Mouse (Mus musculus) hindbrain, postnatal 0 days (tissue): ENCODE measurements around the gene Il17ra. TPM values are rescaled to one million over a fixed set of nuclear protein-coding genes. Genes with fewer than 3 reads are reported as not detected.

ENCODE experiments used
- ATAC-seq: fragments of 200-750 bp; cut with Nextera tagmentation; 2 replicates; pipeline ENCODE4 v1.8.0; 2017; ENCODE audit warnings: mild to moderate bottlenecking, moderate TSS enrichment, moderate library complexity
- DNase-seq: peaks from one replicate; pipeline ENCODE4 v3.0.0-alpha.2; 2015; ENCODE audit warnings: low spot score
- H3K27ac ChIP-seq: fragments of 300-500 bp; sonication (generic); 2 replicates; pipeline ENCODE4 v1.5.1; 2014; ENCODE audit warnings: mild to moderate bottlenecking
- H3K27me3 ChIP-seq: fragments of 300-500 bp; sonication (generic); 2 replicates; pipeline ENCODE4 v1.6.1; 2014; ENCODE audit warnings: low read length, mixed read lengths; ENCODE audit not compliant: insufficient read depth
- H3K36me3 ChIP-seq: fragments of 300-500 bp; sonication (generic); 2 replicates; pipeline ENCODE4 v1.6.1; 2014; ENCODE audit warnings: low read length, mixed read lengths; ENCODE audit not compliant: insufficient read depth
- H3K4me1 ChIP-seq: fragments of 300-500 bp; sonication (generic); 2 replicates; pipeline ENCODE4 v1.6.1; 2014; ENCODE audit warnings: antibody characterized with exemption, low read length, mixed read lengths; ENCODE audit not compliant: insufficient read depth
- H3K4me2 ChIP-seq: fragments of 300-500 bp; sonication (generic); 2 replicates; pipeline ENCODE4 v1.6.1; 2014; ENCODE audit warnings: low read depth, mild to moderate bottlenecking, low read length, moderate library complexity, mixed read lengths
- H3K4me3 ChIP-seq: fragments of 300-500 bp; sonication (generic); 2 replicates; pipeline ENCODE4 v1.5.1; 2014; ENCODE audit warnings: low read length
- H3K9ac ChIP-seq: fragments of 300-500 bp; sonication (generic); replicated peaks from 2 replicates; pipeline ENCODE4 v1.6.1; 2014; ENCODE audit warnings: mild to moderate bottlenecking, low read length, moderate library complexity, mixed read lengths
- H3K9me3 ChIP-seq: fragments of 300-500 bp; sonication (generic); 2 replicates; pipeline ENCODE4 v1.6.1; 2016; ENCODE audit warnings: low read length, mixed read lengths
- CTCF ChIP-seq: IDR thresholded peaks from 2 replicates; pipeline ENCODE4 v1.5.1; 2016; ENCODE audit warnings: antibody characterized with exemption, control low read depth, low read depth
- whole genome bisulfite sequencing: fragments of 180-500 bp; shearing (Covaris S2); extraction: QIAGEN DNeasy Blood & Tissue Kit; methylation state at CpG from one replicate; pipeline ENCODE4 v1.1.7; 2014; 5-methylcytosine and 5-hydroxymethylcytosine counted together
- polyA plus RNA-seq: library from polyadenylated mRNA; unstranded; fragments of >200 nt; fragmentation: Nextera tagmentation; extraction: Ambion mirVana; gene quantifications from 2 replicates; pipeline ENCODE4 v1.2.1, GENCODE M21; 2015
- total RNA-seq: library from RNA; depleted of rRNA; stranded (reverse); fragments of >200 nt; gene quantifications from 2 replicates; pipeline ENCODE4 v1.2.3, GENCODE M21; 2014

Gene Il17ra
- total and polyA plus RNA-seq, 2 experiments from 2014 or later = 5.8 to 10.6 TPM

DNA sequence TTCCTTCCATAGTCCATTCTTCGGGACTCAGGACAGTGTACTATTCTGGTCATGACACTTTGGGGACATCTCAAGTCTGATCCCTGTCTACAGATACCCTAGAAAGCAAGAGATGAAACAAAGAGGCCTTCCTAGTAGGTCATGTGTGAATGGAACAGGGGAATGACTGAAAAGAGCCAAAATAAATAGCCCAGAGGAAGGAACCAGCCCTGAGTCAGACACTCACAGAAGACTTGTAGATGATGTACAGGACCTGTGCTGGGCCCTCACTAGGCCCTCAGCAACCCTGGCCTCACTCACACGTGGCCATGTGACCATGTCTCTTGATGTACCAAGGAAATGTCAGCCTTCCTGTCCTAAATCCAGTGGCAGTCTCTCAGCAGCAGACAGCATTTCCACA, 26.4 kb downstream of the Il17ra start:
- 68% methylated on average over 2 of the region's 2 CpGs for whole genome bisulfite sequencing
- H3K9ac ChIP-seq = no peak overlapping the region
- no peaks in the 10 kb centered on the region for H3K27me3 ChIP-seq
- no peak for TF ChIP-seq CTCF
- ATAC-seq (no peak), DNase-seq (no peak)
- peaks cover 23% of the 10 kb centered on the region for H3K4me1 ChIP-seq
- peak overlapping the region; percentile 36; the same call in 1 of the 2 replicates for H3K27ac ChIP-seq
- no peak overlapping the region for H3K4me2 ChIP-seq
- H3K9me3 ChIP-seq = no peaks in the 10 kb centered on the region
- no peaks in the 10 kb centered on the region for H3K36me3 ChIP-seq
- no peak overlapping the region for H3K4me3 ChIP-seq

- Histone ChIP-seq H3K9ac (no peak overlapping the region), H3K36me3 (no peaks in the 10 kb centered on the region), H3K4me1 (peaks cover 23% of the 10 kb centered on the region), H3K9me3 (no peaks in the 10 kb centered on the region), H3K27me3 (no peaks in the 10 kb centered on the region), H3K27ac (no peak overlapping the region), H3K4me2 (peak overlapping the region; percentile 67), H3K4me3 (peak overlapping the region; percentile 77)
- DNase-seq = peak; percentile 31
- 31% methylated on average over 7 of the region's 7 CpGs for WGBS
- ATAC-seq = no peak
- TF ChIP-seq CTCF = no peak
Observed at GRCm38 (mm10) chr6:120491064-120491463, 28.0 kb downstream of the Il17ra start.

DNA sequence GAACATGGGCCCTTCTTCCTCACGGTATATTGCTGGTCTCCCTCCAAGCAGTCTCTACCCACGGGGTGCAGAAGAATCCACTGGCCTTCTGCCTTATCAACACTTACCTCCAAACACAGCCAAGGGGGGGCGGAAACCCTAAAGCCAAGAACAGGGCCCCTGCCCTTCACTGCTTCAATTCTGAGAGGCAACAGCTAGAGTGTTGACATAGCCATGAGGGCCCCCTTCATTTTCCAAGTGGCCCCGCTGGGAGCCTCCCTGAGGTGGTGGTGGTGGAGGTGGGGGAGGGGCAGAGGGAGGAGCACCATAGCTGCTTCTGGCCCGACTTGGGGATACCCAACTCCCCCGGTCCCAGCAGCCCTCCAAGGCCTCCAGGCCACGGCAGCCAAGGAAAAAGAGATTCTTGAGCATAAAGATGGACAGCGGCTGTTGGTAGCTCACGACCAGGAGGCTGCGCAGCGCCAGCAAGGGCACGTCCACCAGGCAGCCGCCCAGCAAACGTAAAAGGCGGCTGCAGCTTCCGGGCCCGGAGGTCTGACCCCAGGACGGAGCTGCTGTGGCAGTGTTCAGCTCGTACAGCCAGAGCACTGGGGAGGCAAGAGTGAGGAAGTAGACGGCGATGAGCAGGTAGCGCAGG, 28.9 kb downstream of the Il17ra start:
- WGBS = 10% methylated on average over 22 of the region's 22 CpGs
- Histone ChIP-seq H3K4me1 (peaks cover 23% of the 10 kb centered on the region), H3K9ac (peak overlapping the region; percentile 84), H3K4me2 (peak overlapping the region; percentile 67), H3K27me3 (no peaks in the 10 kb centered on the region), H3K36me3 (no peaks in the 10 kb centered on the region), H3K9me3 (no peaks in the 10 kb centered on the region), H3K4me3 (peak overlapping the region; percentile 77), H3K27ac (no peak overlapping the region)
- no peak for ATAC-seq
- no peak for TF ChIP-seq CTCF
- DNase-seq = no peak

DNA sequence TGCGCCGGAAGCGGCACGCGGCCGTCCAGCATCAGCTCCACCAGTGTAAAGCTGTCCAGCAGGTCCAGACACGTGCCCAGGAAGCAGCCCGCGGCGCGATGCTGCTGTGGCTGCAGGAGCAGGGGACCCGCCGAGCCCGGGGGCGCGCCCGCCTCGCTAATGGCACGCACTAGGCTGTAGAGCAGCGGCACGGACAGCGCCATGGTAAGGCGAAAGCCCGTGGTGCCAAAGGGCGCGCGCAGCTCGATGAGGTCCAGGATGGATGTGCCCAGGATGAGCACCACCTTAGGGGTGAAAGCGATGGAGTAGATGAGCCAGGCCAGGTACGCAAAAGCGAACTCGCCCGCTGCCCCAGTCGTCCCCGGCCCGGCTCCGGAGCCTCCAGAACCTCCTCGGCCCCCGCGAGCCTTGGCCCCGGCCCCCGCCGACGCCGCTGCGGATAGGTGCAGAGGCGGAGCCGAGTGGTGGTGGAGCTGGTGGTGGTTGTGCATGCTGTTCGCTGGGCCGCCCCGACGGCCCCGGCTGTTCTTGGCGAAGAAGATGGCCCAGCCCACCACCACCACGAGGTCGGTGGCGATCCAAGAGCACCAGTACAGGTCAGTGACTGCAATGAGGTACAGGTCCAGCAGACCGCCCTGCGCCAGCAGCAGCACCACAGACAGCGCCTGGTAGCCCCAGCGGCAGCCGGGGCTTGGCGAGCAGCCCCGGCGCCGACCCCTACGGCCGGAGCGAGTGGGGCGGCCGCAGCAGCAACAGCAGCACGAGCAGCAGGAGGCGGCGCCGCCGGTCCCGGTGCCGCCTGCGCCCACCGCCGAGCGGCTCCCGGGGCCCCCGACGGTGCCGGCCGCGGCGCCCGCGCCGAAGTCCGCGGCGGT, 29.7 kb downstream of the Il17ra start:
- no peaks in the 10 kb centered on the region for H3K36me3 ChIP-seq
- no peaks in the 10 kb centered on the region for H3K9me3 ChIP-seq
- WGBS = under 1% methylated on average over 90 of the region's 95 CpGs
- TF ChIP-seq CTCF = no peak
- H3K4me2 ChIP-seq = peak overlapping the region; percentile 67
- H3K27me3 ChIP-seq = no peaks in the 10 kb centered on the region
- peak; percentile 56 for DNase-seq
- peak overlapping the region; percentile 90 for H3K27ac ChIP-seq
- peak overlapping the region; percentile 84 for H3K9ac ChIP-seq
- H3K4me3 ChIP-seq = peak overlapping the region; percentile 77
- peak; percentile 25 for ATAC-seq
- peaks cover 23% of the 10 kb centered on the region for H3K4me1 ChIP-seq

GRCm38 (mm10) chr6:120493374-120494181, 30.5 kb downstream of the Il17ra start, which contains the start of gene Tmem121b:
Gene Tmem121b (minus strand): TSS chr6:120493807.
- DNase-seq (peak; percentile 89), ATAC-seq (peak; percentile 80)
- Histone ChIP-seq H3K4me2 (peak within 1 kb of the TSS; percentile 67), H3K27me3 (no peaks in the 10 kb centered on the region), H3K9ac (peak within 1 kb of the TSS; percentile 84), H3K27ac (peak within 1 kb of the TSS; percentile 90), H3K9me3 (no peaks in the 10 kb centered on the region), H3K4me1 (peaks cover 23% of the 10 kb centered on the region), H3K4me3 (peak within 1 kb of the TSS; percentile 77), H3K36me3 (no peaks in the 10 kb centered on the region)
- TF ChIP-seq CTCF = no peak
- 1% methylated on average over 42 of the region's 84 CpGs for WGBS

- no peaks in the 10 kb centered on the region for H3K9me3 ChIP-seq
- no peak overlapping the region for H3K27ac ChIP-seq
- no peak overlapping the region for H3K4me2 ChIP-seq
- no peaks in the 10 kb centered on the region for H3K36me3 ChIP-seq
- H3K27me3 ChIP-seq = no peaks in the 10 kb centered on the region
- no peak overlapping the region for H3K4me3 ChIP-seq
- peaks cover 5% of the 10 kb centered on the region for H3K4me1 ChIP-seq
- 22% methylated on average over 3 of the region's 3 CpGs for WGBS
- ATAC-seq = no peak
- no peak overlapping the region for H3K9ac ChIP-seq
- DNase-seq = peak; percentile 70
- 0 out of 2 replicates have a peak, but pooled peaks have one; percentile 20 for TF ChIP-seq CTCF
Observed at GRCm38 (mm10) chr6:120496544-120496943, 33.5 kb downstream of the Il17ra start.
